Mouse (Mus musculus): Measurements from ENCODE around the gene Rabgef1.

GRCm38 (mm10) chr5:130241426-130241825 lies 69.8 kb downstream of the Rabgef1 start:
- no peak for TF ChIP-seq CTCF (IDR thresholded peaks at IDR 0.05; ENCODE audit: extremely low read depth, insufficient read depth, insufficient read length, insufficient replicate concordance)
- TF ChIP-seq POLR2A (IDR thresholded peaks at IDR 0.05; ENCODE audit: low read depth, low read length), result no peak
